Mouse (Mus musculus): ENCODE measurements at regions not wholly inside any gene's neighbourhood (a gene's known extent, or its start where the extent isn't known, plus 50 kb on each side); places are given as distances from the start of the nearest gene placed in this dataset.

DNA sequence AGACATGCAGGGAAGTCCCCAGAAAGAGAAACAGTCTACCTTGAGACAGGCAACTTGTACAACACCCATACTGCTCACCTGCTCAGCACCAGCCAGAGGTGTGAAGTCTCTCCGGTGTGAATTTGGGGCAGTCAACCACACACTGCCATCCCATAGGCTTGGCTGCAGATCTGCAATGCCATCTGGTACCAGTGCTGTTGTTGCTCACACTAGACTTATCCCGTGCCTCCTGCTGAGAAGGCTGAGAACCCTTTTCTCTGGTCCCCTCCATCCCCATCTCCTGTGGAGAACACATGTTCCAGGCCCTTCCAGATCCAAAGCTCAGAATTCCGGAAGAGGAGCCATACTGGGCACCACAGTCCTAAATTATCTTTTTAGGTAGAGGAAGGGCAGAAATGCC is 71.3 kb downstream of the Ets2 start:
- no peak for DNase-seq (ENCODE audit: low read depth)
